Mouse (Mus musculus): Measurements from ENCODE around the gene Wdr25. TPM values are rescaled to one million over a fixed set of nuclear protein-coding genes. Genes with fewer than 3 reads are reported as not detected.

Gene Wdr25
- total RNA-seq, 1 experiment from 2014 or later: 3.0 TPM

- ATAC-seq (replicated peaks; ENCODE audit: insufficient number of reproducible peaks, low FRiP score, low TSS enrichment, poor library complexity, severe bottlenecking): no peak
These were observed 33.2 kb downstream of the Wdr25 start for GRCm38 (mm10) chr12:108926606-108927111.

GRCm38 (mm10) chr12:108928249-108928648 lies 34.8 kb downstream of the Wdr25 start:
- ATAC-seq (replicated peaks; ENCODE audit: insufficient number of reproducible peaks, low FRiP score, low TSS enrichment, poor library complexity, severe bottlenecking): no peak

- ATAC-seq (replicated peaks; ENCODE audit: insufficient number of reproducible peaks, low FRiP score, low TSS enrichment, poor library complexity, severe bottlenecking): no peak
These were observed 36.0 kb downstream of the Wdr25 start for GRCm38 (mm10) chr12:108929475-108929874.

GRCm38 (mm10) chr12:108931341-108932053 lies 38.1 kb downstream of the Wdr25 start:
- no peak for ATAC-seq (replicated peaks; ENCODE audit: insufficient number of reproducible peaks, low FRiP score, low TSS enrichment, poor library complexity, severe bottlenecking)

- ATAC-seq (replicated peaks; ENCODE audit: insufficient number of reproducible peaks, low FRiP score, low TSS enrichment, poor library complexity, severe bottlenecking): no peak
These were observed 38.7 kb downstream of the Wdr25 start for GRCm38 (mm10) chr12:108932113-108932512.

GRCm38 (mm10) chr12:108934231-108934630 lies 40.8 kb downstream of the Wdr25 start:
- ATAC-seq (replicated peaks; ENCODE audit: insufficient number of reproducible peaks, low FRiP score, low TSS enrichment, poor library complexity, severe bottlenecking): no peak

GRCm38 (mm10) chr12:108936834-108937233 lies 43.4 kb downstream of the Wdr25 start:
- ATAC-seq (replicated peaks; ENCODE audit: insufficient number of reproducible peaks, low FRiP score, low TSS enrichment, poor library complexity, severe bottlenecking): peak; percentile 41

- ATAC-seq (replicated peaks; ENCODE audit: insufficient number of reproducible peaks, low FRiP score, low TSS enrichment, poor library complexity, severe bottlenecking): peak; percentile 34; the same call in 1 of the 2 replicates
These were observed 44.1 kb downstream of the Wdr25 start for GRCm38 (mm10) chr12:108937506-108937905.

- no peak for ATAC-seq (replicated peaks; ENCODE audit: insufficient number of reproducible peaks, low FRiP score, low TSS enrichment, poor library complexity, severe bottlenecking)
These were observed 45.4 kb downstream of the Wdr25 start for GRCm38 (mm10) chr12:108938844-108939243.

GRCm38 (mm10) chr12:108939317-108939716 lies 45.9 kb downstream of the Wdr25 start:
- ATAC-seq (replicated peaks; ENCODE audit: insufficient number of reproducible peaks, low FRiP score, low TSS enrichment, poor library complexity, severe bottlenecking): no peak

- no peak for ATAC-seq (replicated peaks; ENCODE audit: insufficient number of reproducible peaks, low FRiP score, low TSS enrichment, poor library complexity, severe bottlenecking)
These were observed 46.8 kb downstream of the Wdr25 start for GRCm38 (mm10) chr12:108940255-108940654.

- ATAC-seq (replicated peaks; ENCODE audit: insufficient number of reproducible peaks, low FRiP score, low TSS enrichment, poor library complexity, severe bottlenecking): no peak
These were observed 47.9 kb downstream of the Wdr25 start for GRCm38 (mm10) chr12:108941282-108941681.

- ATAC-seq (replicated peaks; ENCODE audit: insufficient number of reproducible peaks, low FRiP score, low TSS enrichment, poor library complexity, severe bottlenecking): no peak
These were observed 48.9 kb downstream of the Wdr25 start for GRCm38 (mm10) chr12:108942203-108942923.

- no peak for ATAC-seq (replicated peaks; ENCODE audit: insufficient number of reproducible peaks, low FRiP score, low TSS enrichment, poor library complexity, severe bottlenecking)
These were observed 59.6 kb downstream of the Wdr25 start for GRCm38 (mm10) chr12:108953011-108953550.

- no peak for ATAC-seq (replicated peaks; ENCODE audit: insufficient number of reproducible peaks, low FRiP score, low TSS enrichment, poor library complexity, severe bottlenecking)
These were observed 60.4 kb downstream of the Wdr25 start for GRCm38 (mm10) chr12:108953838-108954237.

GRCm38 (mm10) chr12:108954456-108954855 lies 61.0 kb downstream of the Wdr25 start:
- ATAC-seq (replicated peaks; ENCODE audit: insufficient number of reproducible peaks, low FRiP score, low TSS enrichment, poor library complexity, severe bottlenecking): no peak

- ATAC-seq (replicated peaks; ENCODE audit: insufficient number of reproducible peaks, low FRiP score, low TSS enrichment, poor library complexity, severe bottlenecking): no peak
These were observed 65.1 kb downstream of the Wdr25 start for GRCm38 (mm10) chr12:108958483-108958882.

- no peak for ATAC-seq (replicated peaks; ENCODE audit: insufficient number of reproducible peaks, low FRiP score, low TSS enrichment, poor library complexity, severe bottlenecking)
These were observed 65.7 kb downstream of the Wdr25 start for GRCm38 (mm10) chr12:108958991-108959638.

GRCm38 (mm10) chr12:108959639-108960219 lies 66.3 kb downstream of the Wdr25 start:
- ATAC-seq (replicated peaks; ENCODE audit: insufficient number of reproducible peaks, low FRiP score, low TSS enrichment, poor library complexity, severe bottlenecking): no peak

All from monocyte, adult 5-6 weeks (primary cell).